Mouse (Mus musculus) bone marrow macrophage, adult 2 months (primary cell): ENCODE results near the gene Pdf.

ENCODE experiments used
- CTCF ChIP-seq: IDR thresholded peaks from 2 replicates; pipeline ENCODE4 v1.5.1; 2012; ENCODE audit warnings: low read depth, mild to moderate bottlenecking, low read length, moderate library complexity
- POLR2A ChIP-seq: IDR thresholded peaks from 2 replicates; pipeline ENCODE4 v1.6.1; 2012; ENCODE audit warnings: mild to moderate bottlenecking, low read depth, low read length, borderline replicate concordance

GRCm38 (mm10) chr8:107045478-107045877, 2.9 kb downstream of the Pdf start:
- TF ChIP-seq CTCF: no peak
- TF ChIP-seq POLR2A: no peak
